Mouse (Mus musculus): ENCODE measurements at regions not wholly inside any gene's neighbourhood (a gene's known extent, or its start where the extent isn't known, plus 50 kb on each side); places are given as distances from the start of the nearest gene placed in this dataset.

GRCm38 (mm10) chr2:138824873-138825272 lies 568.5 kb downstream of the Btbd3 start:
- DNase-seq (ENCODE audit: inconsistent ontology term) = peak; percentile 11

- no peak for DNase-seq (ENCODE audit: inconsistent ontology term)
Observed at GRCm38 (mm10) chr2:138827813-138828570, 571.6 kb downstream of the Btbd3 start.

- no peak for DNase-seq (ENCODE audit: inconsistent ontology term)
Observed at GRCm38 (mm10) chr2:138838846-138839245, 582.5 kb downstream of the Btbd3 start.

GRCm38 (mm10) chr2:138859121-138859520 lies 602.8 kb downstream of the Btbd3 start:
- DNase-seq (ENCODE audit: inconsistent ontology term) = no peak

GRCm38 (mm10) chr2:138896563-138896962 lies 597.1 kb upstream of the Sptlc3 start:
- no peak for DNase-seq (ENCODE audit: inconsistent ontology term)

- peak; percentile 67 for DNase-seq (ENCODE audit: inconsistent ontology term)
Observed at GRCm38 (mm10) chr2:138897101-138897500, 596.6 kb upstream of the Sptlc3 start.

- DNase-seq (ENCODE audit: inconsistent ontology term) = no peak
Observed at GRCm38 (mm10) chr2:138937165-138937564, 556.5 kb upstream of the Sptlc3 start.

GRCm38 (mm10) chr2:138939367-138939766 lies 554.3 kb upstream of the Sptlc3 start:
- no peak for DNase-seq (ENCODE audit: inconsistent ontology term)

GRCm38 (mm10) chr2:138966110-138966790 lies 527.5 kb upstream of the Sptlc3 start:
- DNase-seq (ENCODE audit: inconsistent ontology term) = no peak

GRCm38 (mm10) chr2:138974548-138974947 lies 519.2 kb upstream of the Sptlc3 start:
- DNase-seq (ENCODE audit: inconsistent ontology term) = no peak

GRCm38 (mm10) chr2:138990031-138990430 lies 503.7 kb upstream of the Sptlc3 start:
- no peak for DNase-seq (ENCODE audit: inconsistent ontology term)

- DNase-seq (ENCODE audit: inconsistent ontology term) = no peak
Observed at GRCm38 (mm10) chr2:139032105-139032812, 461.5 kb upstream of the Sptlc3 start.

- DNase-seq (ENCODE audit: inconsistent ontology term) = no peak
Observed at GRCm38 (mm10) chr2:139034800-139035199, 458.9 kb upstream of the Sptlc3 start.

- DNase-seq (ENCODE audit: inconsistent ontology term) = no peak
Observed at GRCm38 (mm10) chr2:139041671-139042273, 451.9 kb upstream of the Sptlc3 start.

GRCm38 (mm10) chr2:139044684-139045083 lies 449.0 kb upstream of the Sptlc3 start:
- no peak for DNase-seq (ENCODE audit: inconsistent ontology term)

- no peak for DNase-seq (ENCODE audit: inconsistent ontology term)
Observed at GRCm38 (mm10) chr2:139055249-139055648, 438.5 kb upstream of the Sptlc3 start.

- DNase-seq (ENCODE audit: inconsistent ontology term) = no peak
Observed at GRCm38 (mm10) chr2:139069276-139069961, 424.3 kb upstream of the Sptlc3 start.

GRCm38 (mm10) chr2:139071690-139072089 lies 422.0 kb upstream of the Sptlc3 start:
- no peak for DNase-seq (ENCODE audit: inconsistent ontology term)

- no peak for DNase-seq (ENCODE audit: inconsistent ontology term)
Observed at GRCm38 (mm10) chr2:139093487-139094066, 400.1 kb upstream of the Sptlc3 start.

GRCm38 (mm10) chr2:139111669-139112068 lies 382.0 kb upstream of the Sptlc3 start:
- no peak for DNase-seq (ENCODE audit: inconsistent ontology term)

- DNase-seq (ENCODE audit: inconsistent ontology term) = no peak
Observed at GRCm38 (mm10) chr2:139114523-139114922, 379.2 kb upstream of the Sptlc3 start.
